Mouse (Mus musculus) heart, embryonic 11.5 days (tissue): ENCODE measurements around the gene Tada2a. TPM values are rescaled to one million over a fixed set of nuclear protein-coding genes. Genes with fewer than 3 reads are reported as not detected.

ENCODE experiments used
- polyA plus RNA-seq: library from polyadenylated mRNA; unstranded; fragments of >200 nt; fragmentation: Nextera tagmentation; extraction: Ambion mirVana; gene quantifications from 2 replicates; pipeline ENCODE4 v1.2.1, GENCODE M21; 2014

The Tada2a gene
- polyA plus RNA-seq, 1 experiment from 2014 or later: 21.3 TPM

Other genes with a start within 250 kb of the Tada2a start
- 26.2 and 27.4 TPM in 2 replicates for gene Ddx52, start 187.5 kb downstream of the Tada2a start, polyA plus RNA-seq
- 7.1 and 8.2 TPM in 2 replicates for gene Synrg, start 165.2 kb downstream of the Tada2a start, polyA plus RNA-seq
- gene Dusp14, start 60.3 kb downstream of the Tada2a start, polyA plus RNA-seq: 6.1 and 6.3 TPM in 2 replicates
- gene Acaca, start 72 bp upstream of the Tada2a start, polyA plus RNA-seq: 11.9 and 12.1 TPM in 2 replicates
- gene Gm11437, start 37.9 kb upstream of the Tada2a start, polyA plus RNA-seq: not detected in 2 replicates